ENCODE assay signal across 7 mouse cellular contexts in the genomic region with DNA sequence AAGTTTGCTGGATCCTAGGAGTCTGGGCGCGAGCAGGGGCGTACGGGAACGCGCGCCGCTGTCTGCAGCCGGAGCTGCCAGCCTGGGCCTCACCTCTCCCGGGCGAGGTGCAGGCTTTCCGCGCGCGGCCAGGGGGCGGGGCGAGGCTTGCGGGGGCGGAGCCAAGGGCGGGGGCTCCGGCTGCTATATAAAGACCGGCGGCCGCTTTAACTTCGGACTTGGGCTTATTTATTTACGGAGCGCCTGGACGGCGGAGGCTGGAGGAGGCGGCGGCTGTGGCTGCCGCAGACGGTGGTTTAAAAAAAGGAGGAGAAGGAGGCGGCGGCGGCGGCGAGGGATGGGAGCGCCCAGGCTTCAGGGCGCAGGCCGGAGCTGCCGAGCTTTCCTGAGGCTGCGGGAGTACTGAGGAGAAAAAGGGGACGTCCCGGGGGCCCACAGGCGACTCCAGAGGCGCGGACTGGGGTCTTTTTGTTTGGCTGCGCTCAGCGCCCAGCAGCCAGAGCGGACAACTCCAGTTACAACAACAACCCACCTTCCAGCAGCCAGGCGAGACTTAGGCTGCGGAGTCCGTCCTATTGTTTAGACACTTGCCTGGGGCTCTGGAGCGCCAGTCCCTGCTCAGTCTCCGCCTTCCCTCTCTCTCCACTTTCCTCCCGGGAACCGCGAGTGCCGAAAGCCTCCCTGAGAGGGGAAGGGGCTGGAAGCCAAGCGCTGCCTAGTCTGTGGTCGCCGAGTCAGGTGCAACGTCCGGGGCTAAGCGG. TPM values are rescaled to one million over a fixed set of nuclear protein-coding genes. Genes with fewer than 3 reads are reported as not detected.
A peak's percentile ranks its signal among the peaks of the same experiment; 100 is the strongest.
DNase-seq lines count a peak whose midpoint lies in the region; ATAC-seq and TF ChIP-seq lines count a peak whose summit lies in the region.

A gene (plus strand): TSS at position 198 of the 761 bp plus-strand sequence.

- ATAC-seq in embryonic facial prominence, embryonic 13.5 days (ENCODE audit: insufficient number of reproducible peaks, insufficient read depth, low FRiP score, low TSS enrichment, low read depth), result peak; percentile 89
- ATAC-seq in kidney, embryonic 14.5 days (ENCODE audit: low FRiP score, low TSS enrichment), result peak; percentile 89
- peak; percentile 92 for ATAC-seq in stomach, embryonic 16.5 days (ENCODE audit: insufficient read depth, low FRiP score)

- peaks cover 26% of the 10 kb centered on the region for H3K4me1 ChIP-seq in embryonic facial prominence, embryonic 13.5 days
- peaks cover 25% of the 10 kb centered on the region for H3K4me1 ChIP-seq in heart, embryonic 10.5 days
- 0 out of 2 replicates have a peak, but pooled peaks cover 11% of the 10 kb centered on the region for H3K4me1 ChIP-seq in kidney, embryonic 14.5 days (ENCODE audit: control insufficient read depth, insufficient read depth, low read length)
- H3K4me1 ChIP-seq in liver, adult 2 months (ENCODE audit: control insufficient read depth, insufficient read depth, low read length), result peaks cover 5% of the 10 kb centered on the region; the same call in 1 of the 2 replicates
- peaks cover 18% of the 10 kb centered on the region; the same call in 1 of the 2 replicates for H3K4me1 ChIP-seq in stomach, embryonic 16.5 days (ENCODE audit: control insufficient read depth, insufficient read depth, low read length)

- 0 out of 2 replicates have a peak, but pooled peaks have one; percentile 14 for TF ChIP-seq POLR2A in liver, adult 2 months (IDR thresholded peaks at IDR 0.05; ENCODE audit: extremely low read depth, insufficient read depth, low read length)
- peak; percentile 80 for TF ChIP-seq POLR2A in myocyte (IDR thresholded peaks at IDR 0.05; ENCODE audit: insufficient read length, low read depth)

- no peaks in the 10 kb centered on the region for H3K36me3 ChIP-seq in embryonic facial prominence, embryonic 13.5 days
- no peaks in the 10 kb centered on the region for H3K36me3 ChIP-seq in heart, embryonic 10.5 days
- no peaks in the 10 kb centered on the region for H3K36me3 ChIP-seq in kidney, embryonic 14.5 days (ENCODE audit: control insufficient read depth, insufficient read depth, low read length)
- no peaks in the 10 kb centered on the region for H3K36me3 ChIP-seq in liver, adult 2 months (ENCODE audit: control insufficient read depth, insufficient read depth, low read length)
- no peaks in the 10 kb centered on the region for H3K36me3 ChIP-seq in myocyte (ENCODE audit: control insufficient read depth, insufficient read depth)
- H3K36me3 ChIP-seq in stomach, embryonic 16.5 days (ENCODE audit: control insufficient read depth, insufficient read depth, low read length), result no peaks in the 10 kb centered on the region

- peak; percentile 93 for DNase-seq in adrenal gland, postnatal 14 days
- DNase-seq in heart, embryonic 10.5 days (ENCODE audit: low spot score), result peak; percentile 92
- DNase-seq in liver, adult 2 months (ENCODE audit: extremely low read depth, low read depth, low spot score), result peak; percentile 51

- peak within 1 kb of the TSS; percentile 16 for H3ac ChIP-seq in myocyte (ENCODE audit: control insufficient read depth, insufficient read length)

- H3K27me3 ChIP-seq in embryonic facial prominence, embryonic 13.5 days, result peaks cover 21% of the 10 kb centered on the region
- peaks cover 11% of the 10 kb centered on the region for H3K27me3 ChIP-seq in heart, embryonic 10.5 days (ENCODE audit: insufficient read depth, poor library complexity, severe bottlenecking)
- no peaks in the 10 kb centered on the region; the same call in 1 of the 2 replicates for H3K27me3 ChIP-seq in kidney, embryonic 14.5 days (ENCODE audit: control insufficient read depth, insufficient read depth, low read length)
- peaks cover 19% of the 10 kb centered on the region for H3K27me3 ChIP-seq in liver, adult 2 months (ENCODE audit: control insufficient read depth, insufficient read depth, low read length)
- H3K27me3 ChIP-seq in myocyte (ENCODE audit: control insufficient read depth, insufficient read depth, insufficient read length), result no peaks in the 10 kb centered on the region
- peaks cover 7% of the 10 kb centered on the region for H3K27me3 ChIP-seq in stomach, embryonic 16.5 days (ENCODE audit: control insufficient read depth, insufficient read depth, low read length)

- peak within 1 kb of the TSS; percentile 55 for H3K27ac ChIP-seq in embryonic facial prominence, embryonic 13.5 days
- peak within 1 kb of the TSS; percentile 81 for H3K27ac ChIP-seq in heart, embryonic 10.5 days
- peak within 1 kb of the TSS; percentile 25 for H3K27ac ChIP-seq in kidney, embryonic 14.5 days (ENCODE audit: low read depth, low read length)
- no peak within 1 kb of the TSS for H3K27ac ChIP-seq in liver, adult 2 months (replicated peaks; ENCODE audit: insufficient read depth, low read depth, low read length)
- H3K27ac ChIP-seq in stomach, embryonic 16.5 days (ENCODE audit: low read length), result peak within 1 kb of the TSS; percentile 49

- H3K9me3 ChIP-seq in embryonic facial prominence, embryonic 13.5 days, result no peaks in the 10 kb centered on the region
- H3K9me3 ChIP-seq in heart, embryonic 10.5 days, result no peaks in the 10 kb centered on the region
- H3K9me3 ChIP-seq in kidney, embryonic 14.5 days (ENCODE audit: control insufficient read depth, low read length), result no peaks in the 10 kb centered on the region
- H3K9me3 ChIP-seq in stomach, embryonic 16.5 days (replicated peaks; ENCODE audit: control insufficient read depth, low read length), result no peaks in the 10 kb centered on the region

- H3K9ac ChIP-seq in embryonic facial prominence, embryonic 13.5 days, result peak within 1 kb of the TSS; percentile 82
- H3K9ac ChIP-seq in kidney, embryonic 14.5 days (ENCODE audit: low read depth, low read length), result peak within 1 kb of the TSS; percentile 70
- peak within 1 kb of the TSS; percentile 28; the same call in 1 of the 2 replicates for H3K9ac ChIP-seq in liver, adult 2 months (ENCODE audit: low read depth, low read length)
- peak within 1 kb of the TSS; percentile 80 for H3K9ac ChIP-seq in stomach, embryonic 16.5 days (ENCODE audit: low read length)

- TF ChIP-seq CTCF in liver, adult 2 months (IDR thresholded peaks at IDR 0.05; ENCODE audit: low read depth, low read length), result no peak

- peak within 1 kb of the TSS; percentile 82 for H3K4me2 ChIP-seq in embryonic facial prominence, embryonic 13.5 days
- peak within 1 kb of the TSS; percentile 91 for H3K4me2 ChIP-seq in kidney, embryonic 14.5 days (replicated peaks; ENCODE audit: low read depth, low read length)
- peak within 1 kb of the TSS; percentile 90 for H3K4me2 ChIP-seq in myocyte (ENCODE audit: low read depth)
- peak within 1 kb of the TSS; percentile 76 for H3K4me2 ChIP-seq in stomach, embryonic 16.5 days (ENCODE audit: low read depth, low read length)

- H3K79me2 ChIP-seq in liver, adult 2 months (ENCODE audit: control insufficient read depth, insufficient read depth, low read length), result no peaks in the 10 kb centered on the region
- no peaks in the 10 kb centered on the region for H3K79me2 ChIP-seq in myocyte (ENCODE audit: control insufficient read depth, insufficient read depth)

- H3K4me3 ChIP-seq in embryonic facial prominence, embryonic 13.5 days, result peak within 1 kb of the TSS; percentile 69
- peak within 1 kb of the TSS; percentile 80 for H3K4me3 ChIP-seq in heart, embryonic 10.5 days
- H3K4me3 ChIP-seq in kidney, embryonic 14.5 days (ENCODE audit: low read length), result peak within 1 kb of the TSS; percentile 74
- peak within 1 kb of the TSS; percentile 52 for H3K4me3 ChIP-seq in liver, adult 2 months (ENCODE audit: insufficient read depth, low read depth, low read length)
- peak within 1 kb of the TSS; percentile 67 for H3K4me3 ChIP-seq in myocyte
- H3K4me3 ChIP-seq in stomach, embryonic 16.5 days (replicated peaks; ENCODE audit: low read length), result peak within 1 kb of the TSS; percentile 72

- WGBS in embryonic facial prominence, embryonic 13.5 days, result under 1% methylated on average over 66 of the region's 66 CpGs
- under 1% methylated on average over 64 of the region's 66 CpGs for WGBS in heart, embryonic 10.5 days
- under 1% methylated on average over 63 of the region's 66 CpGs for WGBS in kidney, embryonic 14.5 days
- WGBS in liver, adult 2 months, result under 1% methylated on average over 65 of the region's 66 CpGs
- WGBS in stomach, embryonic 16.5 days, result under 1% methylated on average over 64 of the region's 66 CpGs

TF ChIP-seq in myocyte, 11 proteins besides CTCF, POLR2A, EP300 and RAD21:
- TF ChIP-seq POLR2AphosphoS2 (IDR thresholded peaks at IDR 0.05; ENCODE audit: insufficient read length, low read depth) (peak; percentile 63), MYOG (IDR thresholded peaks at IDR 0.05; ENCODE audit: control insufficient read depth in 1 of 3, insufficient read depth in 1 of 3, insufficient read length in 2 of 3, low read depth in 2 of 3) (no peak)

RNA-seq across cellular contexts. Expression of the gene that starts here (rescaled TPM):
- total RNA-seq in adrenal gland, postnatal 14 days (2021), result 15.2 and 16.3 TPM in 2 replicates
- polyA plus RNA-seq in embryonic facial prominence, embryonic 13.5 days (2015; fragmentation: Nextera tagmentation; extraction: Ambion mirVana), result 32.2 and 36.3 TPM in 2 replicates
- polyA plus RNA-seq in heart, embryonic 10.5 days (2016; fragmentation: Nextera tagmentation; extraction: Ambion mirVana), result 24.9 and 50.6 TPM in 2 replicates
- polyA plus RNA-seq in kidney, embryonic 14.5 days (2014; fragmentation: Nextera tagmentation; extraction: Ambion mirVana), result 33.2 and 50.5 TPM in 2 replicates
- 0.09 and 0.27 TPM in 2 replicates for total RNA-seq in liver, adult 2 months (2014; rRNA removed)
- 0.13 TPM in 1 of 2 replicates, not detected in the other for polyA plus RNA-seq in liver, adult 2 months (2012; rRNA removed)
- 4.8 TPM for polyA plus RNA-seq in myocyte (2012; fragmentation: generic; extraction: Trizol)
- 16.7 and 20.3 TPM in 2 replicates for polyA plus RNA-seq in stomach, embryonic 16.5 days (2015; fragmentation: Nextera tagmentation; extraction: Ambion mirVana)

Comparison
In these comparisons a context has a peak if more than half of its experiments do, and no peak if none do; other contexts are left out.
1. RNA of the gene that starts here (total RNA-seq): 15.2 to 16.3 TPM in adrenal gland, postnatal 14 days; 0.09 to 0.27 TPM in liver, adult 2 months; every median in the first group is over 10 times any median in the second.
2. Peak in DNase-seq, H3K4me3 ChIP-seq and H3K9ac ChIP-seq in liver, adult 2 months; RNA of the gene not detected or under 1 TPM.
3. H3K9ac ChIP-seq: peak in every context shown above with its lines; median percentile 82 in embryonic facial prominence, embryonic 13.5 days; 80 in stomach, embryonic 16.5 days; 70 in kidney, embryonic 14.5 days; 28 in liver, adult 2 months.
4. Peak in every context shown above with its lines, with median percentiles within 50 percentile points of each other: DNase-seq, ATAC-seq, H3K4me2 ChIP-seq and H3K4me3 ChIP-seq.